Mouse (Mus musculus): Measurements from ENCODE around the gene Ccdc173.

Gene Ccdc173

GRCm38 (mm10) chr2:69789429-69790069 lies at the start of gene Ccdc173, which contains the start of gene Phospho2:
Ccdc173 (minus strand) TSS chr2:69789575.
Phospho2 (plus strand) TSS chr2:69789623.
- 1% methylated on average over 48 of the region's 48 CpGs for WGBS

GRCm38 (mm10) chr2:69837996-69838395 lies 48.6 kb upstream of the Ccdc173 start:
- WGBS = 52% methylated on average over 3 of the region's 3 CpGs

DNA sequence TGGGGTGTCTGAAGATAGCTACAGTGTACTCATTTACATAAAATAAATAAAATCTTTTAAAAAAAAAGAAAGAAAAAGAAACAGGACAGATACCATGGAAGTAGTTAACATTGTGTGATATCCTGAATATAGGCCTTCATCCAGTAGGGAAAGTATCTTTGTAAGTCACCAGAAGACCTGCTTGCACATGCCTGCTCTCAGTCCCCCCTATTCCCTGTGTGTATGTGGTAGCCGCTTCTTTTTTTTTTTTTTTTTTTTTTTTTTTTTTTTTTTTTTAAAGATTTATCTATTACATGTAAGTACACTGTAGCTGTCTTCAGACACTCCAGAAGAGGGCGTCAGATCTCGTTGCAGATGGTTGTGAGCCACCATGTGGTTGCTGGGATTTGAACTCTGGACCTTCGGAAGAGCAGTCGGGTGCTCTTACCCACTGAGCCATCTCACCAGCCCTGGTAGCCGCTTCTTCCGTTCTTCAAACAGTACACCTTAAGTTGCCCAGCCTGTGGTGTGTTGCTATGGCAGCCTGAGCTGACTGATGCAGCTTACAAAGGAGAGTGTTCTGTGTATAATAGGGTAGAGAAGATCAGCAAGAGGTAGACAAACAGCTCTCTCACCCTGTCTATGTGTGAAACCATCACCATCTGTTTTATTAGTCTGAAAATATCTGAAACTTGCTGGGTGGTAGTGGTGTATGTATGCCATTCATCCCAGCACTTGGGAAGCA lies 48.0 kb upstream of the Ccdc173 start:
- WGBS = 72% methylated on average over 7 of the region's 7 CpGs

- 72% methylated on average over 8 of the region's 8 CpGs for WGBS
Observed at GRCm38 (mm10) chr2:69830116-69830515, 40.7 kb upstream of the Ccdc173 start.

GRCm38 (mm10) chr2:69829680-69830079 lies 40.3 kb upstream of the Ccdc173 start:
- 90% methylated on average over 2 of the region's 2 CpGs for WGBS

DNA sequence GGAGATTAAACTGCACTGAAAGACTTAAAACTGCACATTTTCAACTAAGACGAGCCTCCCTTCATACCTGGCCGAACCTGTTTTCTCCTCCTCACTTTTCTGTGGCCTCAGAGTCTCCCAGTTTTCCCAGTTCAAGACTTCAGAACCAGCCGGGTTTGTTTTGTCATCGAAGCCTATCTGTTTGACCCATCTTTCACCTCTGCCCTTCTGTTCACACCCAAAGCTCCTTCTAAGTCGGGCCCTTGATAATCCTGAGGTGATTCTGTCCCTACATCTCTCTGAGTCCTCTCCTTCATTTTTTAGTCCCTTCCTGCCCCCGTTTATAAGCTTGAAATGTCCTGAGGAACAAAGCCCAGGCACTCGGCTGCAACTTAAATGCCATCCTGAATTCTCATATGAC lies 38.7 kb upstream of the Ccdc173 start:
- 73% methylated on average over 7 of the region's 7 CpGs for WGBS

DNA sequence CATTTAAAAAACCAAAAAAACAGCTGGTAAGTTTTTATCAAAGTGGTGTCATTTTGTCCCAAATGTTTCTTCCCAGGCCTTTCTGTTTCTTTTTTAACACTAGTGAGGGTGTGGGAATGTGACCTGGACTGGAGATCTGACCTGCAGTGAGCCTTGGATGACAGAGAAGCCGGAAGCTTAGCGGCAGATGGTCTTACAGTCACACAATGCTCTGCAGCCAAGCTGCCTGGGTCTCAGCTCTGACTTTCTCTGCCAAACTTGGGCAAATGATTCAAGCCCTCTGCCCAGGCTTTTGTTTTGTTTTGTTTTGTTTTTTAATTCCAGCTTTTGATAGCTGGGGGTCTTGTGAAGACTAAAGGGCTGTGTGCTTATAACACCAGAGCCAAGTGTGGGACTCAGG lies 37.0 kb upstream of the Ccdc173 start:
- WGBS = 47% methylated on average over 2 of the region's 2 CpGs

GRCm38 (mm10) chr2:69825898-69826297 lies 36.5 kb upstream of the Ccdc173 start:
- 37% methylated on average over 10 of the region's 10 CpGs for WGBS

DNA sequence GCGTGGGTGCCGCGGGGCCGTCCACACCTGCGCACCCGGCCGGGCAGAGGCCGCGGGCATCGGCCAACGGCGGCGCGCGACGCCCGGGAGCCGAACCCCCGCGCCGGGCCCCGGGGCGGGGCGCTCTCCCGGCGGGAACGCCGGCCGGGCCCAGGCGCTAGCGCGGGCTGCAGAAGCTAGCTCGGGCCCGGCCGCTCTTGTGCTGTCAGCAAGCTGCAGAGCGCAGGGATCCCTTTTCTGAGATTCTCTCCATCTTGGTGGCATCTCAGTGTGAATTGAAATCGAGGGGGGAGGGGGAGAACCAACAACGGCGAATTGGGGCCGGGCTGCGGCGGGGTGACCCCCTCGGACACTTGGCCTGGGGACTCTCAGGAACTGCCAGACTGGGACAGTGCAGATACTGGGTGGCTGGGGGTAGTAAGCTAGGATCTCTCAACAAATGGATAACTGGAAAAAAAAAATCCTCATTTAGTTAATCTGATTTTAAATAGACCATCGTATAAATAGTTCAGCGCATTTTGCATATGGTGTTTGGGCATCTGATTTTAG lies 33.8 kb upstream of the Ccdc173 start:
- 2% methylated on average over 45 of the region's 45 CpGs for WGBS

GRCm38 (mm10) chr2:69822361-69823128 lies 33.2 kb upstream of the Ccdc173 start:
- under 1% methylated on average over 79 of the region's 80 CpGs for WGBS

GRCm38 (mm10) chr2:69821711-69822110 lies 32.3 kb upstream of the Ccdc173 start, which contains the start of gene Klhl23:
Klhl23 (plus strand) TSS chr2:69821944.
- 23% methylated on average over 8 of the region's 8 CpGs for WGBS

GRCm38 (mm10) chr2:69820201-69820600 lies 30.8 kb upstream of the Ccdc173 start:
- WGBS = 69% methylated on average over 1 of the region's 1 CpGs

DNA sequence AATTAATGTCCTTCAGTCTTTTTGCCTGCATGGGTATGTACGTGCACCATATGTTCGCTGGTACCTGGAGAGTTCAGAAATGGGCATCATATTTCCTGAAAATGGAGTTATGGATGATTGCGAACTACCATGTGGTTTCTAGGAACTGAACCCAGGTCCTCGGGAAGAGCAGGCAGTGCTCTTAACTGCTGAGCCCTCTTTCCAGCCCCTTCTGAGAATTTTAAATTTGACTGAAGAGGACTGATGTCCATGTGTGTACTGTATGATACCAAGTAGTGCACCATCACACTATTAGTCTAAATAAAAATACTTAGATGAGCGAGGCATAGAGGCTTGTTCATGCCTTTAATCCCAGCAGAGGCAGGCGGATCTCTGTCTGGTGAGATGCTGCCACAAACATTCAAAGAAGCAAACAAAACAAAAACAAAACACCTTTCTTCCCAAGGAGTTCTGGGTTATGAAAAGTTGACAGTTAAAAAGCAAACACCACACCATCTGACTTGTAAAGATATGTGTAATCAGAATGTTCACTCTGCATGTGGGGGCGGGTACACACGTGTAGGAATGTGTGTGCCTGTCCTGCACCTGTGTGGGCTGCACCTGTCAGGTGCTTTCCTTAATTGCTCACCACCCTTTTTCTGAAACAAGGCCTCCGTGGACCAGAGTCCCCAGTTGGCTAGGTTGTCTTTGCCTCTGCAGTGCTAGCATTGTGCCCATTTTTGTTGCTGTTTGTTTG lies 29.1 kb upstream of the Ccdc173 start:
- WGBS = 88% methylated on average over 9 of the region's 9 CpGs

- WGBS = 58% methylated on average over 5 of the region's 5 CpGs
Observed at GRCm38 (mm10) chr2:69816575-69816974, 27.2 kb upstream of the Ccdc173 start.

- 67% methylated on average over 7 of the region's 7 CpGs for WGBS
Observed at GRCm38 (mm10) chr2:69811349-69811748, 22.0 kb upstream of the Ccdc173 start.

DNA sequence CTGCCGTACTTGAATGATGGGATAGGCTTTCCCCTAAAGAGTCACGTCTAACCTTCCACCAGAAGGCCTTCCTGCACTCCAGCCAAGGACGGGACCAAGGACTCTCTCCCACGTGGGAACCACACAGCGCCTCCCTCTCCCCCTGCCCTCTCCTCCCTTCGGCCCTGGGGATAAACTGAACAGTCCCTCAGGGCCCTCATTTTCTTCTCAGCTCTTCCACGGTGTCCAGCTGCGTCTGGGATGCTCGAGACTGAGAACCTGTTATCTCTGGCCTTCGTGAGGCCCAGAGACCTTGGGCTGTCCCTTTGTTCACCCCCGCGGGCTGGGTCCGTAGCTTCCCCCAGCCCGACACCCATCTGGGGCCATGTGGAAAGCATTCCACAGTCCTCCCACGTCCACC lies 20.8 kb upstream of the Ccdc173 start:
- 82% methylated on average over 15 of the region's 15 CpGs for WGBS

DNA sequence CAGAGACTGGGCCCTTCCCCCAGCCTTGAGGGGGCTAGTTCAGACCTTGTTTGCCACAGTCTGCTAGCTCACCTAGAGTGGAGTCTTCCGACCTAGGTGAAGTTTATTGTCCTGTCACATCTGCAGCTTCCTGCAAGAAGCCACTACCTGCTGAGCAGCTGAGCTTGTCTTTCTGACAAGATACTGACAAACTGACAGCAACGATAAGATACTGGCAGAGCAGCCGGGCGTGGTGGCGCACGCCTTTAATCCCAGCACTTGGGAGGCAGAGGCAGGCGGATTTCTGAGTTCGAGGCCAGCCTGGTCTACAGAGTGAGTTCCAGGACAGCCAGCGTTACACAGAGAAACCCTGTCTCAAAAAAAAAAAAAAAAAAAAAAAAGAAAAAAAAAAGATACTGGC lies 15.3 kb upstream of the Ccdc173 start:
- WGBS = 92% methylated on average over 9 of the region's 9 CpGs

- 73% methylated on average over 8 of the region's 8 CpGs for WGBS
Observed at GRCm38 (mm10) chr2:69803756-69804155, 14.4 kb upstream of the Ccdc173 start.

DNA sequence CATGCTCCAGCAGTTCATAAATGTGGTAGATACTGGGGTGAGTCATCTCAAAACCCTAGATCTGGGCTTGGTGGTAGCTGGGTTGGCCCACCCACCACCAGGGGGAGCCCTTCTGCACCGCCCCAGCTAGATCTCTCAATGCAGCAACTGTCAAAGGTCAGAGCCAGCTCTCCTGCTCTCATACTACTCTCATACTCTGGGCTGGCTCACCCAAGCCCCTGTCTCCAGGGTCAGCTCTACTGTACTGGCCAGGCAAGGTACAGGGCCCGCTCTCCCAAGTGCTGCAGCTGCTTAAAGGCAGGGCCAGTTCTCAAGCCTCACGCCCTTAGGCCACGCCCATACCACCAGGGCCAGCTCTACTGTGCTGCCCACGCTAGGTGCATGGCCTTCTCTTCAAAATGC lies 13.5 kb upstream of the Ccdc173 start:
- WGBS = 61% methylated on average over 5 of the region's 5 CpGs

- 69% methylated on average over 4 of the region's 4 CpGs for WGBS
Observed at GRCm38 (mm10) chr2:69790722-69791121, 1.3 kb upstream of the Ccdc173 start.

DNA sequence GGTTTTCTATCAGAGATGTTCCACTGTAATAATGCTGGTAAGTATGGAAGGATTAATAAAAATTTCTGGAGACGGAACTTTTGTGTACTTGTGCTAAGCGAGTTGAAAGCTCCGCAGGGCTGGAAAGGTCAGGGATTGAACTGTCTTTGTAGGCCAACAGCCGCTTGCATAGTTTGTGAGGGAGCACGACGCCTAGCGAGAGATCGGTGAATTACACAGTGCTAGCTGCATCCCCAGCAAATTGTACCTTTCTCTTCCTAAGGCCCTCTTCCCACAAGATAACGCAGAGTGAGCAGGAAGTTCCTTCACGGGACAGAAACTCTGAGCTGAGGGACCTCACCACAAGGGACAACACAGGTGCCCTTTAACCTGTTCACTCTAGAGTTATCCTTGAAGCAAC lies 910 bp upstream of the Ccdc173 start:
- 3% methylated on average over 10 of the region's 10 CpGs for WGBS

GRCm38 (mm10) chr2:69788974-69789373 lies 401 bp downstream of the Ccdc173 start:
- 10% methylated on average over 9 of the region's 9 CpGs for WGBS

Measured in cerebral cortex, adult 2 months (tissue).